Mouse (Mus musculus) ES-E14 (cell line): ENCODE data around the gene Csrnp3.

Source experiments
- CHD2 ChIP-seq: IDR thresholded peaks from 2 replicates; pipeline ENCODE4 v1.6.1; 2014; ENCODE audit warnings: mild to moderate bottlenecking, low read depth, low read length, inconsistent platforms
- ZC3H11A ChIP-seq: IDR thresholded peaks from 2 replicates; pipeline ENCODE4 v1.6.1; 2012; ENCODE audit warnings: low read depth, mild to moderate bottlenecking, inconsistent platforms, low read length, borderline replicate concordance

DNA sequence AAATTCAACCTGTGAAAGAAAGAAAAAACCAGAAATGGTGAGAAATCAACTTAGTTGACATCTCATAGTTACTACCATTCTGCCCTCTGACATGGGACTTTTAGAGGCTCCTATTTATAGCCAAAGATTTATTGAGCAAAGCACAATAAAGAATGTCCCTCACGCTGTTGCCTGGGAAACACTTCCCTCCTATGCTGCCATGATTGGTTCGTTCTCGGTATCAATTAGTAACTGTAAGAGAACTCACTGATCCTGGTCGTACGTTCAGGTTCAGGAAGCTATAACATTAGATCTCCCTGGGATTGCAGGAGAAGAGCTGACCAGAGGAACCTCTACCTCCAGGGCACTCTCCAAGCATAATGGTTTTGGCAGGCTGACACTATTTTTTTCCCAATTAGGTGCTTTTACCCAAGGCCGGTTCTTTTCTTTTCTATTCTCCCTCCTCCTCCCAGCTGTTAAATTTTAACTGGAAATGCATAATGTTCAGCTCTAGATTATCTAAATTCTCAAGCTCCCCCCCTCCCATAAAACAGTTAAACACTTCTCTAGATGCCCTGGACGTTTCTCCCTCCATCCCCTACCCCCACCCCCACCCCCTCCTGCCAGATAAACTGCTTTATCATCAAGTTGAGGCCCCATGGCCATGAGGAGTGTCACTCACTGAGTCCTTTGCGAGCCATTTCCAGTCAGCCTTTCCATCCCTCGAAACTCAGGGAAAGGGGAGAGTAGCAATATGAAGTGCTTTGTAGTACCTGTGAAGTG is 75.3 kb downstream of the Csrnp3 start:
- TF ChIP-seq ZC3H11A (no peak), CHD2 (no peak)
